Mouse (Mus musculus) B cell, adult 62 days (primary cell): ENCODE data around the gene Ifit2. TPM values are rescaled to one million over a fixed set of nuclear protein-coding genes. Genes with fewer than 3 reads are reported as not detected.

Experiments
- total RNA-seq: library from RNA; stranded (reverse); gene quantifications from 4 replicates; pipeline ENCODE4 v1.2.4, GENCODE M21; 2023

Ifit2 gene
- total RNA-seq = 6.8 to 7.7 TPM (median 7.2 TPM) in 4 replicates

DNA sequence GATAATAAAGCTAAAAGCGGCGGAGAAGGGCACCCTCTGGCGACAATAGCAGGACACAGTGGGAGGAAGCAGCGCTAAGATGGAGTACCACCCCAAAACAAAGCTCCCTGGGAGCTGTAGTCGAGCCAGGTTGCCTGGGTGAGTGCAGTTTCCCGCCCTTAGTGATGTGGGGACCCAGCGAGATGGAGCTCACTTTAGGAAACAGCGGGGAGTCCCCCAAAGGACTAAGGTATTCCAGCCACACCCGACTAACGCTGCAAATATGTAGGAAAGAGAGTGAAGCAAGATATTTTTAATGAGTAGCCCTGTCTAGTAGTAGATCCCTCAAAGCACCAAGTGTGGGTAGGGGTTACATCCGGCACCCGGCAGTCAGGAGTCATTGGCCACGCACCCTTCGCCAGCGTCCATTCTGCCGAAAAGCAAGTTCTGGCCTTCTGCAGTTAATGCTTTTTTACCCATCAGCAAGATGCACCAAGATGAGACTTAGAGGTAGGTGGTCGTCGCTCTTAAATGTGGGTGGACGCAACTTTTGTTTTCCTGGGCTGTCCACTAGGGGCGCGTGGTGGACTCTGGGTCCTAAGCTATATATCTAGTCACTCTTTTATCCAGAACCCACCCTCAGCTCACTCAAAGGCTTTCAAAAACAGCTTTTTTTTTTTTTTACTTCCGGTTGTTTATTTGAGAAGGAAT, at the start of gene Ifit2:
Gene Ifit2, plus strand, starts transcription at position 161 of the 690 bp plus-strand sequence.

DNA sequence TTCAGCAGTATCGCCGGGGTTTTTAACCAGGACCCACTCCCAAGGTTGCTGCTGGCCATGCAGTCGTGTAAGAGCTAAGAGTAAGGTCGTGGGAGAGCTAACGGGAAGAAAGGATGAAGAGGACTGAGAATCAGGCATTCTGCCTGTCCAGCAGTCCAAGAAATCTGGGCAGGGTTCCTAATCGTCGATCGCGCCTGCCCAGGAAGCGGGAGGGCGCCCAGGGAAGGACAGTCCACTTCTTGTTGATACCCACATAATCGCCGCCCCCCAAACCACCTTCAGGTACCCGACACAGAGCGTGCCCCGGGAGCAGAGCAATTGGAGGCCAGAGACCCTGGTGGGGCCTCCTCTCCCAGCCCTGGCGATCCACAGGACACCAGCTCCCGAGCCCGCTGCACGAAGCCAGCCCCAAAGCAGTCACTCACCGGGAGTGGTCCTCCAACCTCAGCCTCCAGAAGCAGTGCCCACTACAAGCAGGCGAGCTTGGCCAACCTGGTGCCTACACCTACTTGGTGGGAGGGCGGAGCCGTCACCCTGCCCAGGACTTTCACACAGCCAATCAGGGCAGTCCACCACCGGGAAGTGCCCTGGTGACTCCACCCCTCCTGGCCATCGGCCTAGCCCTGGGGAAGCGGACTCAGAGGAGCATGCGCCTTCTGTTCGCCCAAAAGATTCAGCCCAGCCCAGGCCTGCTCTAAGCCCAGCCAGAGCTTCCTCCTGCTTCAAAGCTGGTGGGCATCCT, 23.4 kb upstream of the Ifit2 start, which contains the start of gene Lipa:
Gene Lipa, minus strand, starts transcription at position 534 of the 742 bp plus-strand sequence.

DNA sequence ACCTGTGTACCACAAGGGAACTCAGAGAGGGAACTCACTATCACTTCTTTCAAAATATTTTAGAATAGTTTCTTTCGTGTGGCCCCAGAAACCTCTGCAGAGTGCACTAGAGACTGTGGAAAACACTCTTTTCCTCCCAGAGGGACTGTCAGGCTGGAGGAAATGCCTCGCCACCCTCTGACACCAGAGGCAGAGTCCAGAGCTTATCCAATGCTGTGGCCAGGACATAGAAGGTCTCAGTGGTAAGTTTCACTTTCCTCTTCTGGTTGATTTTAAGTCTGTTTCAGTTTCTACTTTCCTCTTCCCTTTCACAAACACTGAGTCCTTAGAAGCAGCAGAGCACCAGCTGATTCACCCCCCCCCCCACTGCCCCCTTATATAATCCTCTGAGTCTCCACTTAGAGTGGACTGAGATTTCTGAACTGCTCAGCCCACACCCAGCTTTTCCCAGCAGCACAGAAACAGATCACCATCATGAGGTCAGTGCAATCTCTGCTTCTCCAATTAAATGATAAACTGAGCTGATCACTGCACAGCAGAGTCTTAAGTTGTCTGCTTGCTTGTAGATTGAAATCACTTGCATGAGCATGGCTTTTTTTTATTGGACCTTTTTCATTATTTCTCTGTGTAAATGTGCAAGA, 32.8 kb downstream of the Ifit2 start, which contains the start of gene Ifit3:
Gene Ifit3, plus strand, starts transcription at position 406 of the 641 bp plus-strand sequence.

DNA sequence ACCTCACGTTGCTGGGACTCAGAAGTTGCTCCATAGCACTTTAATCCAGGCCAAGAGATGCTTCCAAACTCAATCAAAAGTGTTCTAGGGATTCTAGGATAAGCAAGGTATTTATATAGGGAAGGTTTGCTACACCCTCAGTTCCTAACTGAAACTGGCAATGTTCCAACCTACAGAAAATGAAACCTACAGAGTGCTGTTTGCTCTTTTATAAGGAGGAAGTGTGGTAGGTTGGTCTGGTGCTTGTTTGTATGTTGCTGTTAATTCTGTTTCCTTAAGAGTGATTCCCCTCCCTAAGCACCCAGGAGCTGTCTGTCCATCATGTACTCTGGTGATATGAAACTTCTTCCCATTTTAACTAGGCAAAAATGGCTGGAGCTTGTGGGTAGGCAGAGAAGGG, 51.4 kb downstream of the Ifit2 start, which contains the start of gene Ifit1bl1:
Gene Ifit1bl1, minus strand, starts transcription at position 69 of the 400 bp plus-strand sequence.

DNA sequence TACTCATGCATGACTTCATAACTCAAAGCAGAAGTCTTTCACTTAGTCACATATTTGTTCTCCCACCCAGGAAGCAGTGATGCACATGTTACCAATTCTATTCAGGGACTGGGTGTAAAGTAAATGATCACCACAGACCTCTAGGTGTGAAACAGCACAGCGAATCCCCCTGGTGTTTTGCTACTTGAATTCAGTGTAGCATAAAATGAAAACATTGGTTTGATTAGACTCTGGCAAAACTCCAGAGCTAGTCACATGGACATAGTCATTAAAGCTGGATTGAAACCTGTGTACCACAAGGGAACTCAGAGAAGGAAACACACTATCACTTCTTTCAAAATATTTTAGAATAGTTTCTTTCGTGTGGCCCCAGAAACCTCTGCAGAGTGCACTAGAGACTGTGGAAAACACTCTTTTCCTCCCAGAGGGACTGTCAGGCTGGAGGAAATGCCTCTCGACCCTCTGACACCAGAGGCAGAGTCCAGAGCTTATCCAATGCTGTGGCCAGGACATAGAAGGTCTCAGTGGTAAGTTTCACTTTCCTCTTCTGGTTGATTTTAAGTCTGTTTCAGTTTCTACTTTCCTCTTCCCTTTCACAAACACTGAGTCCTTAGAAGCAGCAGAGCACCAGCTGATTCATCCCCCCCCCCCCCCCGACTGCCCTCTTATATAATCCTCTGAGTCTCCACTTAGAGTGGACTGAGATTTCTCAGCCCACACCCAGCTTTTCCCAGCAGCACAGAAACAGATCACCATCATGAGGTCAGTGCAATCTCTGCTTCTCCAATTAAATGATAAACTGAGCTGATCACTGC, 57.0 kb downstream of the Ifit2 start, which contains the start of gene Ifit3b:
Gene Ifit3b, plus strand, starts transcription at position 734 of the 815 bp plus-strand sequence.

Other genes starting within 250 kb of the Ifit2 start
- gene Ch25h, start 75.5 kb upstream of the Ifit2 start, total RNA-seq = not detected in 4 replicates
- 44.4 to 47.0 TPM (median 45.8 TPM) in 4 replicates for gene Lipa, start 23.2 kb upstream of the Ifit2 start, total RNA-seq
- gene Ifit3, start 32.8 kb downstream of the Ifit2 start, total RNA-seq = 11.7 to 16.1 TPM (median 12.3 TPM) in 4 replicates
- gene Ifit1bl1, start 51.3 kb downstream of the Ifit2 start, total RNA-seq = 2.2 to 3.1 TPM (median 2.8 TPM) in 4 replicates
- 2.2 to 5.5 TPM (median 2.6 TPM) in 4 replicates for gene Ifit3b, start 57.3 kb downstream of the Ifit2 start, total RNA-seq
- gene Ifit1bl2, start 90.0 kb downstream of the Ifit2 start, total RNA-seq = 0.16 to 0.18 TPM in 2 of 4 replicates, not detected in the others
- 1.5 to 2.6 TPM (median 2.1 TPM) in 4 replicates for gene Ifit1, start 90.2 kb downstream of the Ifit2 start, total RNA-seq
- not detected in 4 replicates for gene Slc16a12, start 196.6 kb downstream of the Ifit2 start, total RNA-seq